Mouse (Mus musculus) hindbrain, embryonic 16.5 days (tissue): ENCODE measurements around the gene Rora. TPM values are rescaled to one million over a fixed set of nuclear protein-coding genes. Genes with fewer than 3 reads are reported as not detected.

Experiments
- ATAC-seq: fragments of 200-750 bp; cut with Nextera tagmentation; 2 replicates; pipeline ENCODE4 v1.8.0; 2017; ENCODE audit warnings: moderate TSS enrichment, moderate library complexity
- H3K27ac ChIP-seq: fragments of 300-500 bp; sonication (generic); 2 replicates; pipeline ENCODE4 v1.5.1; 2014; ENCODE audit warnings: low read depth, mild to moderate bottlenecking, control low read depth, low read length, moderate library complexity
- H3K27me3 ChIP-seq: fragments of 300-500 bp; sonication (generic); replicated peaks from 2 replicates; pipeline ENCODE4 v1.6.1; 2014; ENCODE audit warnings: low read length; ENCODE audit not compliant: control insufficient read depth, insufficient read depth
- H3K36me3 ChIP-seq: fragments of 300-500 bp; sonication (generic); 2 replicates; pipeline ENCODE4 v1.6.1; 2014; ENCODE audit warnings: mild to moderate bottlenecking, low read length, moderate library complexity, mixed read lengths; ENCODE audit not compliant: control insufficient read depth, insufficient read depth
- H3K4me1 ChIP-seq: fragments of 300-500 bp; sonication (generic); 2 replicates; pipeline ENCODE4 v1.6.1; 2014; ENCODE audit warnings: low read depth, low read length; ENCODE audit not compliant: control insufficient read depth, insufficient read depth
- H3K4me2 ChIP-seq: fragments of 300-500 bp; sonication (generic); 2 replicates; pipeline ENCODE4 v1.6.1; 2014; ENCODE audit warnings: mild to moderate bottlenecking, low read length, control low read depth, moderate library complexity
- H3K4me3 ChIP-seq: fragments of 300-500 bp; sonication (generic); 2 replicates; pipeline ENCODE4 v1.5.1; 2014; ENCODE audit warnings: mild to moderate bottlenecking, low read length, control low read depth, moderate library complexity
- H3K9ac ChIP-seq: fragments of 300-500 bp; sonication (generic); 2 replicates; pipeline ENCODE4 v1.6.1; 2014; ENCODE audit warnings: low read depth, mild to moderate bottlenecking, control low read depth, low read length, moderate library complexity
- H3K9me3 ChIP-seq: fragments of 300-500 bp; sonication (generic); 2 replicates; pipeline ENCODE4 v1.6.1; 2014; ENCODE audit warnings: mild to moderate bottlenecking, low read length, moderate library complexity; ENCODE audit not compliant: control insufficient read depth
- WGBS: fragments of 180-500 bp; shearing (Covaris S2); extraction: QIAGEN DNeasy Blood & Tissue Kit; methylation state at CpG from one replicate; pipeline ENCODE4 v1.1.7; 2014; 5-methylcytosine and 5-hydroxymethylcytosine counted together
- polyA plus RNA-seq: library from polyadenylated mRNA; unstranded; fragments of >200 nt; fragmentation: Nextera tagmentation; extraction: Ambion mirVana; gene quantifications from 2 replicates; pipeline ENCODE4 v1.2.1, GENCODE M21; 2015

Rora gene
- polyA plus RNA-seq, 1 experiment from 2014 or later: 38.3 TPM

GRCm38 (mm10) chr9:69128335-69128734 lies 474.7 kb downstream of the Rora start:
- peaks cover 4% of the 10 kb centered on the region for H3K4me1 ChIP-seq
- 84% methylated on average over 6 of the region's 6 CpGs for WGBS

GRCm38 (mm10) chr9:69132995-69133394 lies 479.4 kb downstream of the Rora start:
- no peak overlapping the region for H3K4me3 ChIP-seq
- 79% methylated on average over 6 of the region's 6 CpGs for WGBS

More at GRCm38 (mm10) chr9:69128335-69128734, 474.7 kb downstream of the Rora start:
- Histone ChIP-seq H3K36me3 (no peaks in the 10 kb centered on the region), H3K4me3 (no peak overlapping the region), H3K27ac (no peak overlapping the region), H3K4me2 (no peak overlapping the region), H3K9ac (no peak overlapping the region), H3K27me3 (no peaks in the 10 kb centered on the region), H3K9me3 (no peaks in the 10 kb centered on the region)
- no peak for ATAC-seq

GRCm38 (mm10) chr9:69133696-69134095 lies 480.1 kb downstream of the Rora start:
- no peaks in the 10 kb centered on the region for H3K27me3 ChIP-seq
- ATAC-seq: no peak
- WGBS: 77% methylated on average over 7 of the region's 7 CpGs

More at GRCm38 (mm10) chr9:69132995-69133394, 479.4 kb downstream of the Rora start:
- Histone ChIP-seq H3K36me3 (no peaks in the 10 kb centered on the region), H3K9me3 (no peaks in the 10 kb centered on the region), H3K4me2 (no peak overlapping the region), H3K9ac (no peak overlapping the region), H3K27me3 (no peaks in the 10 kb centered on the region), H3K27ac (no peak overlapping the region), H3K4me1 (peaks cover 5% of the 10 kb centered on the region)
- ATAC-seq: no peak

GRCm38 (mm10) chr9:69134604-69135003 lies 481.0 kb downstream of the Rora start:
- Histone ChIP-seq H3K27me3 (no peaks in the 10 kb centered on the region), H3K36me3 (no peaks in the 10 kb centered on the region), H3K9me3 (no peaks in the 10 kb centered on the region), H3K4me3 (no peak overlapping the region), H3K4me1 (peaks cover 5% of the 10 kb centered on the region), H3K27ac (no peak overlapping the region), H3K4me2 (no peak overlapping the region), H3K9ac (no peak overlapping the region)
- no peak for ATAC-seq
- WGBS: 87% methylated on average over 9 of the region's 9 CpGs

More at GRCm38 (mm10) chr9:69133696-69134095, 480.1 kb downstream of the Rora start:
- H3K27ac ChIP-seq: 0 out of 2 replicates have a peak overlapping the region, but pooled peaks have one; percentile 9
- no peak overlapping the region for H3K9ac ChIP-seq
- no peaks in the 10 kb centered on the region for H3K9me3 ChIP-seq
- H3K4me1 ChIP-seq: peaks cover 5% of the 10 kb centered on the region
- no peaks in the 10 kb centered on the region for H3K36me3 ChIP-seq
- H3K4me3 ChIP-seq: no peak overlapping the region
- no peak overlapping the region for H3K4me2 ChIP-seq

GRCm38 (mm10) chr9:69136821-69137220 lies 483.2 kb downstream of the Rora start:
- Histone ChIP-seq H3K36me3 (no peaks in the 10 kb centered on the region), H3K27me3 (no peaks in the 10 kb centered on the region), H3K4me2 (no peak overlapping the region), H3K9me3 (no peaks in the 10 kb centered on the region), H3K4me1 (peaks cover 5% of the 10 kb centered on the region), H3K9ac (no peak overlapping the region), H3K4me3 (no peak overlapping the region), H3K27ac (no peak overlapping the region)
- WGBS: 92% methylated on average over 5 of the region's 5 CpGs
- ATAC-seq: no peak

- ATAC-seq: no peak
- no peaks in the 10 kb centered on the region for H3K36me3 ChIP-seq
- no peaks in the 10 kb centered on the region for H3K9me3 ChIP-seq
- H3K4me1 ChIP-seq: peaks cover 5% of the 10 kb centered on the region
- no peak overlapping the region for H3K27ac ChIP-seq
- H3K4me2 ChIP-seq: no peak overlapping the region
- 27% methylated on average over 10 of the region's 10 CpGs for WGBS
- no peak overlapping the region for H3K9ac ChIP-seq
- H3K4me3 ChIP-seq: no peak overlapping the region
- H3K27me3 ChIP-seq: no peaks in the 10 kb centered on the region
These were observed 483.8 kb downstream of the Rora start for GRCm38 (mm10) chr9:69137398-69137797.

GRCm38 (mm10) chr9:69140144-69140543 lies 486.6 kb downstream of the Rora start:
- Histone ChIP-seq H3K4me1 (peaks cover 5% of the 10 kb centered on the region), H3K4me2 (no peak overlapping the region), H3K27ac (no peak overlapping the region), H3K9ac (no peak overlapping the region), H3K36me3 (no peaks in the 10 kb centered on the region), H3K27me3 (no peaks in the 10 kb centered on the region), H3K4me3 (no peak overlapping the region), H3K9me3 (no peaks in the 10 kb centered on the region)
- no peak for ATAC-seq
- 72% methylated on average over 6 of the region's 6 CpGs for WGBS

GRCm38 (mm10) chr9:69141859-69142258 lies 488.3 kb downstream of the Rora start:
- WGBS: 55% methylated on average over 4 of the region's 4 CpGs
- no peak for ATAC-seq
- no peak overlapping the region for H3K4me3 ChIP-seq
- H3K9ac ChIP-seq: no peak overlapping the region
- no peak overlapping the region for H3K4me2 ChIP-seq
- no peaks in the 10 kb centered on the region for H3K36me3 ChIP-seq
- H3K4me1 ChIP-seq: peaks cover 5% of the 10 kb centered on the region
- no peaks in the 10 kb centered on the region for H3K27me3 ChIP-seq
- no peak overlapping the region for H3K27ac ChIP-seq
- no peaks in the 10 kb centered on the region for H3K9me3 ChIP-seq

- 85% methylated on average over 1 of the region's 1 CpGs for WGBS
These were observed 493.4 kb downstream of the Rora start for GRCm38 (mm10) chr9:69146937-69147336.

GRCm38 (mm10) chr9:69150224-69150623 lies 496.6 kb downstream of the Rora start:
- Histone ChIP-seq H3K9ac (no peak overlapping the region), H3K4me1 (no peaks in the 10 kb centered on the region; the same call in 1 of the 2 replicates), H3K27ac (no peak overlapping the region), H3K4me2 (no peak overlapping the region), H3K9me3 (no peaks in the 10 kb centered on the region), H3K36me3 (no peaks in the 10 kb centered on the region), H3K4me3 (no peak overlapping the region), H3K27me3 (no peaks in the 10 kb centered on the region)
- 47% methylated on average over 14 of the region's 14 CpGs for WGBS
- no peak for ATAC-seq

More at GRCm38 (mm10) chr9:69146937-69147336, 493.4 kb downstream of the Rora start:
- Histone ChIP-seq H3K4me1 (no peaks in the 10 kb centered on the region; the same call in 1 of the 2 replicates), H3K9ac (no peak overlapping the region), H3K4me3 (no peak overlapping the region), H3K36me3 (no peaks in the 10 kb centered on the region), H3K9me3 (no peaks in the 10 kb centered on the region), H3K4me2 (no peak overlapping the region), H3K27ac (no peak overlapping the region), H3K27me3 (no peaks in the 10 kb centered on the region)
- no peak for ATAC-seq
